Mouse (Mus musculus): ENCODE data around the gene Ftl1. TPM values are rescaled to one million over a fixed set of nuclear protein-coding genes. Genes with fewer than 3 reads are reported as not detected.
"Not testable (repeated sequence)": the region's sequence is repeated elsewhere in the genome, so short reads cannot be mapped to it uniquely, and the experiment has no call there.

Ftl1 gene
- total and polyA plus RNA-seq, 3 experiments = 1,338 to 7,024 (median 1,480) TPM

- no peak for DNase-seq
Observed at GRCm38 (mm10) chr7:45476453-45476852, 16.8 kb upstream of the Ftl1 start.

GRCm38 (mm10) chr7:45475291-45475969, 15.7 kb upstream of the Ftl1 start:
- DNase-seq = peak; percentile 63

GRCm38 (mm10) chr7:45470869-45471268, 11.2 kb upstream of the Ftl1 start:
- DNase-seq = peak; percentile 65

GRCm38 (mm10) chr7:45467090-45467670, 7.5 kb upstream of the Ftl1 start:
- peak; percentile 2 for DNase-seq

- peak; percentile 96 for DNase-seq
Observed at GRCm38 (mm10) chr7:45466283-45467089, 6.8 kb upstream of the Ftl1 start, which contains the start of gene Bax. Gene Bax (minus strand): TSS chr7:45466898.

- DNase-seq = no peak
Observed at GRCm38 (mm10) chr7:45465549-45465948, 5.9 kb upstream of the Ftl1 start.

GRCm38 (mm10) chr7:45465112-45465511, 5.4 kb upstream of the Ftl1 start:
- DNase-seq = no peak

- no peak for DNase-seq
Observed at GRCm38 (mm10) chr7:45463987-45464778, 4.5 kb upstream of the Ftl1 start.

GRCm38 (mm10) chr7:45462868-45463267, 3.2 kb upstream of the Ftl1 start:
- DNase-seq = not testable (repeated sequence)

- no peak for DNase-seq
Observed at GRCm38 (mm10) chr7:45462325-45462724, 2.6 kb upstream of the Ftl1 start.

- no peak for DNase-seq
Observed at GRCm38 (mm10) chr7:45461781-45462180, 2.1 kb upstream of the Ftl1 start.

GRCm38 (mm10) chr7:45461326-45461725, 1.6 kb upstream of the Ftl1 start:
- no peak for DNase-seq

GRCm38 (mm10) chr7:45460860-45461314, 1.2 kb upstream of the Ftl1 start:
- peak; percentile 91 for DNase-seq

GRCm38 (mm10) chr7:45460377-45460776, 693 bp upstream of the Ftl1 start:
- no peak for DNase-seq

GRCm38 (mm10) chr7:45458748-45459563, 728 bp downstream of the Ftl1 start:
- DNase-seq = peak; percentile 84

- DNase-seq = peak; percentile 68
Observed at GRCm38 (mm10) chr7:45457204-45458060, 2.3 kb downstream of the Ftl1 start.

GRCm38 (mm10) chr7:45456721-45457203, 2.9 kb downstream of the Ftl1 start:
- DNase-seq = no peak

- DNase-seq = no peak
Observed at GRCm38 (mm10) chr7:45455932-45456696, 3.6 kb downstream of the Ftl1 start.

- no peak for DNase-seq
Observed at GRCm38 (mm10) chr7:45454971-45455370, 4.7 kb downstream of the Ftl1 start.
